Mouse (Mus musculus): ENCODE measurements around the gene Serbp1.

DNA sequence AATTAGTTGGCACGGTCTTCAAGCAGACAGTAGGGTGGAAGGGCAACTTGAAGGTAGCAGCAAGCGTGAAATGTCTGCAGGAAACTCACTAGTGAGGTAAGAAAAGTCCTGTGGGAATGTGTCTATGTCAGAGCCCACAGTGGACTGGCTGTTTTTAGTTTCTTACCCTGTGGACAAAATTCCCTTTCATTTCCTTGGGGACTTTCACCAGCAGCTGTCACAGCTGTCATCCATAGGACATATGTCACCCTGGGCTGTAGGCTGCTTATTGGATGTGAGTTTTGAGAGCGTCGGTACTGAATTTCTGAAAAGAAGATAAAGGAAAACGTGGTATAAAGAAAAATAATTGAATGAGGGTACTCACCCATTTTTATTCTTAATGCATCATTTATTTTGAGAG lies 60.8 kb downstream of the Serbp1 start:
- no peak for TF ChIP-seq CTCF (IDR thresholded peaks at IDR 0.05; ENCODE audit: low read depth, low read length)
- no peak for TF ChIP-seq POLR2A (IDR thresholded peaks at IDR 0.05; ENCODE audit: extremely low read depth, insufficient read depth, low read length)

All from liver, adult 2 months (tissue).